9 mouse cellular contexts compared by ENCODE assay signal in genomic region chr4:117835531-117836111, GRCm38 (mm10). TPM values are rescaled to one million over a fixed set of nuclear protein-coding genes. Genes with fewer than 3 reads are reported as not detected.
DNase-seq lines count a peak whose midpoint lies in the region; ATAC-seq and TF ChIP-seq lines count a peak whose summit lies in the region.
"Had no signal": no experiment of that assay in that cellular context is flagged by ENCODE, and none has a peak within 500 bp of the region (broad histone marks: within the 10 kb centered on the region; RNA-seq: fewer than 3 reads in every experiment).

No protein-coding gene starts in this region.

- H3K4me1 ChIP-seq in embryonic facial prominence, embryonic 13.5 days = peaks cover 19% of the 10 kb centered on the region

- under 1% methylated on average over 59 of the region's 60 CpGs for WGBS in embryonic facial prominence, embryonic 13.5 days

- peak overlapping the region; percentile 85 for H3K9ac ChIP-seq in embryonic facial prominence, embryonic 13.5 days

- peak; percentile 34 for DNase-seq in gastrocnemius, adult 18-20 months (ENCODE audit: low spot score)
- DNase-seq in gastrocnemius, postnatal 25 days = no peak
- DNase-seq in heart, postnatal 4 days = peak; percentile 45
- peak; percentile 69 to 71 for DNase-seq in left cerebral cortex, adult 2 months (ENCODE audit: extremely low spot score in 1 of 2, low spot score in 2 of 2)
- DNase-seq in right cerebral cortex, postnatal 4 days = peak; percentile 58

- H3K27ac ChIP-seq in embryonic facial prominence, embryonic 13.5 days = peak overlapping the region; percentile 92
- H3K27ac ChIP-seq in left cerebral cortex, adult 2 months = peak overlapping the region; percentile 95

- H3K36me3 ChIP-seq in embryonic facial prominence, embryonic 13.5 days = no peaks in the 10 kb centered on the region

- H3K27me3 ChIP-seq in embryonic facial prominence, embryonic 13.5 days = peaks cover 2% of the 10 kb centered on the region; the same call in 1 of the 2 replicates

- H3K4me3 ChIP-seq in embryonic facial prominence, embryonic 13.5 days = peak overlapping the region; percentile 87
- H3K4me3 ChIP-seq in left cerebral cortex, adult 2 months = peak overlapping the region; percentile 82

- H3K4me2 ChIP-seq in embryonic facial prominence, embryonic 13.5 days = peak overlapping the region; percentile 83

- H3K9me3 ChIP-seq in embryonic facial prominence, embryonic 13.5 days = no peaks in the 10 kb centered on the region

- ATAC-seq in activated CD4-positive, CD25-positive, alpha-beta regulatory T cell, adult 4 months = peak; percentile 17
- no peak for ATAC-seq in embryonic facial prominence, embryonic 13.5 days (ENCODE audit: insufficient number of reproducible peaks, insufficient read depth, low FRiP score, low TSS enrichment, low read depth)
- peak; percentile 19; the same call in 1 of the 2 replicates for ATAC-seq in megakaryocyte, adult 5-6 weeks (ENCODE audit: poor library complexity, severe bottlenecking)

- TF ChIP-seq CTCF in left cerebral cortex, adult 2 months (IDR thresholded peaks at IDR 0.05) = no peak

- intact Hi-C loops in left cerebral cortex, adult 2 months (cut with DNase I) = loop anchor here (2.0 kb wide), 1 partner anchor 23 kb away; no protein-coding TSS in a partner anchor

RNA-seq across cellular contexts. Expression of gene Slc6a9, which starts 1.3 kb away (rescaled TPM):
- 1 to 10 TPM; 5.7 to 6.0 TPM for total RNA-seq in gastrocnemius, adult 18-20 months (2021)
- total RNA-seq in gastrocnemius, postnatal 25 days (2021) = 1 to 10 TPM; 5.0 to 6.8 TPM
- under 1 TPM in 1 of 2 experiments, not detected in 1; 0.51 TPM for polyA plus RNA-seq in activated CD4-positive, CD25-positive, alpha-beta regulatory T cell, adult 4 months (2017; shearing (Covaris generic))
- polyA plus RNA-seq in embryonic facial prominence, embryonic 13.5 days (2015; fragmentation: Nextera tagmentation; extraction: Ambion mirVana) = 12.7 and 12.9 TPM in 2 replicates
- 1 to 10 TPM; 3.2 to 4.1 TPM for total RNA-seq in heart, postnatal 4 days (2021)
- 10 to 100 TPM; 34.2 to 35.4 TPM for total RNA-seq in left cerebral cortex, adult 2 months (2021)
- 0.76 and 2.6 TPM in 2 replicates for total RNA-seq in megakaryocyte, adult 5-6 weeks (2015)
- total RNA-seq in megakaryocyte, adult 5-6 weeks (2017) = 1.9 and 6.1 TPM in 2 replicates
- total RNA-seq: neutrophil, adult 5-6 weeks had no signal

RNA-seq across cellular contexts. Expression of gene Ccdc24, which starts 36.7 kb away (rescaled TPM):
- total RNA-seq in gastrocnemius, adult 18-20 months (2021) = under 1 TPM in 1 of 2 experiments, not detected in 1; 0.52 TPM
- not detected for total RNA-seq in gastrocnemius, postnatal 25 days (2021)
- not detected for polyA plus RNA-seq in activated CD4-positive, CD25-positive, alpha-beta regulatory T cell, adult 4 months (2017; shearing (Covaris generic))
- 1.9 and 2.3 TPM in 2 replicates for polyA plus RNA-seq in embryonic facial prominence, embryonic 13.5 days (2015; fragmentation: Nextera tagmentation; extraction: Ambion mirVana)
- 1 to 10 TPM in 1 of 2 experiments, under 1 TPM in 1; 0.59 to 1.1 TPM for total RNA-seq in heart, postnatal 4 days (2021)
- 1 to 10 TPM in 1 of 2 experiments, under 1 TPM in 1; 0.94 to 1.4 TPM for total RNA-seq in left cerebral cortex, adult 2 months (2021)
- total RNA-seq in megakaryocyte, adult 5-6 weeks (2015) = not detected in 2 replicates
- total RNA-seq in megakaryocyte, adult 5-6 weeks (2017) = not detected in 2 replicates
- total RNA-seq: neutrophil, adult 5-6 weeks had no signal

RNA-seq across cellular contexts. Expression of gene B4galt2, which starts 47.7 kb away (rescaled TPM):
- 1 to 10 TPM; 1.8 to 2.0 TPM for total RNA-seq in gastrocnemius, adult 18-20 months (2021)
- 1 to 10 TPM; 2.6 to 3.5 TPM for total RNA-seq in gastrocnemius, postnatal 25 days (2021)
- polyA plus RNA-seq in activated CD4-positive, CD25-positive, alpha-beta regulatory T cell, adult 4 months (2017; shearing (Covaris generic)) = not detected
- 33.8 and 38.7 TPM in 2 replicates for polyA plus RNA-seq in embryonic facial prominence, embryonic 13.5 days (2015; fragmentation: Nextera tagmentation; extraction: Ambion mirVana)
- 10 to 100 TPM; 19.5 to 21.9 TPM for total RNA-seq in heart, postnatal 4 days (2021)
- 10 to 100 TPM; 86.7 to 90.6 TPM for total RNA-seq in left cerebral cortex, adult 2 months (2021)
- total RNA-seq in megakaryocyte, adult 5-6 weeks (2015) = not detected in 2 replicates
- total RNA-seq in megakaryocyte, adult 5-6 weeks (2017) = 0.61 TPM in 1 of 2 replicates, not detected in the other
- total RNA-seq: neutrophil, adult 5-6 weeks had no signal

RNA-seq across cellular contexts. Expression of gene Atp6v0b, which starts 51.5 kb away (rescaled TPM):
- total RNA-seq in gastrocnemius, adult 18-20 months (2021) = 10 to 100 TPM; 82.2 to 83.6 TPM
- total RNA-seq in gastrocnemius, postnatal 25 days (2021) = 10 to 100 TPM; 72.1 to 75.9 TPM
- 100 to 1,000 TPM in 1 of 2 experiments, 10 to 100 TPM in 1; 75.9 to 111 TPM for polyA plus RNA-seq in activated CD4-positive, CD25-positive, alpha-beta regulatory T cell, adult 4 months (2017; shearing (Covaris generic))
- polyA plus RNA-seq in embryonic facial prominence, embryonic 13.5 days (2015; fragmentation: Nextera tagmentation; extraction: Ambion mirVana) = 183 and 186 TPM in 2 replicates
- total RNA-seq in heart, postnatal 4 days (2021) = 100 to 1,000 TPM; 115 to 126 TPM
- 100 to 1,000 TPM; 430 to 462 TPM for total RNA-seq in left cerebral cortex, adult 2 months (2021)
- 482 and 584 TPM in 2 replicates for total RNA-seq in megakaryocyte, adult 5-6 weeks (2015)
- 229 and 245 TPM in 2 replicates for total RNA-seq in megakaryocyte, adult 5-6 weeks (2017)

RNA-seq across cellular contexts. Expression of gene Dph2, which starts 56.2 kb away (rescaled TPM):
- total RNA-seq in gastrocnemius, adult 18-20 months (2021) = 1 to 10 TPM; 3.1 to 3.2 TPM
- total RNA-seq in gastrocnemius, postnatal 25 days (2021) = 1 to 10 TPM; 3.3 to 3.4 TPM
- polyA plus RNA-seq in activated CD4-positive, CD25-positive, alpha-beta regulatory T cell, adult 4 months (2017; shearing (Covaris generic)) = 10 to 100 TPM; 21.1 to 25.4 TPM
- 19.2 and 20.2 TPM in 2 replicates for polyA plus RNA-seq in embryonic facial prominence, embryonic 13.5 days (2015; fragmentation: Nextera tagmentation; extraction: Ambion mirVana)
- total RNA-seq in heart, postnatal 4 days (2021) = 1 to 10 TPM; 4.1 to 5.1 TPM
- total RNA-seq in left cerebral cortex, adult 2 months (2021) = 10 to 100 TPM in 1 of 2 experiments, 1 to 10 TPM in 1; 9.1 to 11.4 TPM
- 5.2 and 6.5 TPM in 2 replicates for total RNA-seq in megakaryocyte, adult 5-6 weeks (2015)
- 4.1 and 4.3 TPM in 2 replicates for total RNA-seq in megakaryocyte, adult 5-6 weeks (2017)

Comparison
In these comparisons a context has a peak if more than half of its experiments do, and no peak if none do; other contexts are left out.
1. RNA of gene Slc6a9, which starts 1.3 kb away (total RNA-seq): 34.2 to 35.4 TPM in left cerebral cortex, adult 2 months; 5.0 to 6.8 TPM in gastrocnemius, postnatal 25 days, 5.7 to 6.0 TPM in gastrocnemius, adult 18-20 months, 3.2 to 4.1 TPM in heart, postnatal 4 days and 0.76 to 6.1 TPM in megakaryocyte, adult 5-6 weeks; every median in the first group is over 4 times any median in the second.
2. RNA of gene B4galt2, which starts 47.7 kb away (total RNA-seq): 86.7 to 90.6 TPM in left cerebral cortex, adult 2 months and 19.5 to 21.9 TPM in heart, postnatal 4 days; 2.6 to 3.5 TPM in gastrocnemius, postnatal 25 days, 1.8 to 2.0 TPM in gastrocnemius, adult 18-20 months and 0.61 TPM in megakaryocyte, adult 5-6 weeks; every median in the first group is over 4 times any median in the second.